Mouse (Mus musculus) heart, embryonic 14.5 days (tissue): Measurements from ENCODE around the gene Hscb. TPM values are rescaled to one million over a fixed set of nuclear protein-coding genes. Genes with fewer than 3 reads are reported as not detected.
A peak's percentile ranks its signal among the peaks of the same experiment; 100 is the strongest.

ENCODE experiments used
- ATAC-seq: fragments of 200-750 bp; cut with Nextera tagmentation; 2 replicates; pipeline ENCODE4 v1.8.0; 2017; ENCODE audit warnings: low read depth, moderate TSS enrichment; ENCODE audit not compliant: insufficient number of reproducible peaks, insufficient read depth, low FRiP score
- H3K27ac ChIP-seq, 2 experiments: fragments of 200-500 bp in 1 of 2; fragments of 300-500 bp in 1 of 2; sonication (generic) in 1 of 2; replicated peaks in 1 of 2; 2 replicates each; pipeline ENCODE4 v1.5.1; 2012 to 2014; ENCODE audit warnings: low read depth in 2 of 2, low read length in 2 of 2, control low read depth in 1 of 2, mild to moderate bottlenecking in 1 of 2, mixed read lengths in 1 of 2; ENCODE audit not compliant: control insufficient read depth in 1 of 2, insufficient read depth in 1 of 2
- H3K27me3 ChIP-seq: fragments of 300-500 bp; sonication (generic); 2 replicates; pipeline ENCODE4 v1.6.1; 2014; ENCODE audit warnings: mild to moderate bottlenecking, low read length, control low read depth; ENCODE audit not compliant: control insufficient read depth, insufficient read depth
- H3K36me3 ChIP-seq: fragments of 300-500 bp; sonication (generic); 2 replicates; pipeline ENCODE4 v1.6.1; 2014; ENCODE audit warnings: mild to moderate bottlenecking, control low read depth, low read length, mixed read lengths; ENCODE audit not compliant: control insufficient read depth, insufficient read depth
- H3K4me1 ChIP-seq, 2 experiments: fragments of 200-500 bp in 1 of 2; fragments of 300-500 bp in 1 of 2; sonication (generic) in 1 of 2; 2 replicates each; pipeline ENCODE4 v1.6.1; 2012 to 2014; ENCODE audit warnings: low read length in 2 of 2, control low read depth in 1 of 2, mixed read lengths in 1 of 2; ENCODE audit not compliant: control insufficient read depth in 2 of 2, insufficient read depth in 2 of 2
- H3K4me2 ChIP-seq: fragments of 300-500 bp; sonication (generic); 2 replicates; pipeline ENCODE4 v1.6.1; 2014; ENCODE audit warnings: mild to moderate bottlenecking, low read length
- H3K4me3 ChIP-seq, 2 experiments: fragments of 200-500 bp in 1 of 2; fragments of 300-500 bp in 1 of 2; sonication (generic) in 1 of 2; 2 replicates each; pipeline ENCODE4 v1.5.1; 2012 to 2014; ENCODE audit warnings: low read length in 2 of 2, mild to moderate bottlenecking in 2 of 2, control low read depth in 1 of 2, low read depth in 1 of 2, moderate library complexity in 1 of 2; ENCODE audit not compliant: control insufficient read depth in 1 of 2, insufficient read depth in 1 of 2
- H3K9ac ChIP-seq: fragments of 300-500 bp; sonication (generic); 2 replicates; pipeline ENCODE4 v1.6.1; 2014; ENCODE audit warnings: mild to moderate bottlenecking, low read length
- H3K9me3 ChIP-seq: fragments of 300-500 bp; sonication (generic); 2 replicates; pipeline ENCODE4 v1.6.1; 2016; ENCODE audit warnings: low read length, control low read depth; ENCODE audit not compliant: control insufficient read depth
- WGBS: fragments of 180-500 bp; shearing (Covaris S2); extraction: QIAGEN DNeasy Blood & Tissue Kit; methylation state at CpG from one replicate; pipeline ENCODE4 v1.1.7; 2014; 5-methylcytosine and 5-hydroxymethylcytosine counted together
- polyA plus RNA-seq: library from polyadenylated mRNA; unstranded; fragments of >200 nt; fragmentation: Nextera tagmentation; extraction: Ambion mirVana; gene quantifications from 2 replicates; pipeline ENCODE4 v1.2.1, GENCODE M21; 2014

Gene Hscb
- polyA plus RNA-seq, 1 experiment from 2014 or later = 23.1 TPM

DNA sequence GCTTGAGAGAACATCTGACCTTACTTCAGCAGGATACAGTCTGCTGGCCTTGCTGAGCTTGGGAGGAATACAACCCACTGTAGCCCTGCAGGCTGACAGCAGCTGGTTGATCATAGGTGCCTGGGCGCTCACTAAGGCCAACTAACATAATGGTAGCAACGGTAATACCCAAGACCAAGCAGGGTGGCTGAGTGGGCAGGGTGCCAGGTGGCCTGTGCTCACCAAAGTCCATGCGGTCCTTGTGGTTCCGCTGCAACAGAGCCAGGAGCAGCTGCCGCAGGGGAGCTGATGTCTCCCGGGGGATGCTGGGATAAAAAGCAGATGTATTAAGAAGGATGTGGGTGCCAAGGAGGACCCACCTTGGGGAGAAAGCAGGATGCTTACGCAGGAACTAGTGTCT lies 45.2 kb downstream of the Hscb start:
- 90% methylated on average over 7 of the region's 7 CpGs for WGBS
- no peak overlapping the region for H3K27ac ChIP-seq
- ATAC-seq = no peak
- peaks cover 98% of the 10 kb centered on the region for H3K36me3 ChIP-seq
- no peak overlapping the region for H3K4me3 ChIP-seq
- peaks cover 11 to 12% of the 10 kb centered on the region in 2 experiments for H3K4me1 ChIP-seq
- no peak overlapping the region for H3K9ac ChIP-seq
- H3K9me3 ChIP-seq = no peaks in the 10 kb centered on the region
- no peaks in the 10 kb centered on the region for H3K27me3 ChIP-seq
- H3K4me2 ChIP-seq = no peak overlapping the region

DNA sequence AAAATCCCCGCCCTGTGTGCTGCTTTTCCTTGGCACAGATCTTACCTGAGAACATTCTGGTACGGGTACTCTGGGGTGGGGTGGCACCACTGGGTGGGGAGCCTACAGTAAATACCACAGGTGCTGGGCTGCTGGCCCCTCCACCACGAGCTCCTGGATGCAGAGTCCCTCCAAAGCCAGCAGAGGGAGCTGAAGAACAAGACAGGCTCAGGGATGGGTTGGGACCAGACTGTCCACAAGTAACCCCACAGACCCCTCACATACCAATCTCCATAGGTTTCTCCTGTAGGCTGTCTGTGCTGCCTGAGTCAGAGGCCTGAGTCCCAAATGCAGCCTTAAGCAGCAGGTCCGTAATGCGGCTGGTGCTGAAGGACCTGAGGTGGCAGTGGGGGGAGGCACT lies 50.9 kb downstream of the Hscb start:
- 54% methylated on average over 5 of the region's 5 CpGs for WGBS
- no peak overlapping the region for H3K4me2 ChIP-seq
- ATAC-seq = 0 out of 2 replicates have a peak, but pooled peaks have one; percentile 14

DNA sequence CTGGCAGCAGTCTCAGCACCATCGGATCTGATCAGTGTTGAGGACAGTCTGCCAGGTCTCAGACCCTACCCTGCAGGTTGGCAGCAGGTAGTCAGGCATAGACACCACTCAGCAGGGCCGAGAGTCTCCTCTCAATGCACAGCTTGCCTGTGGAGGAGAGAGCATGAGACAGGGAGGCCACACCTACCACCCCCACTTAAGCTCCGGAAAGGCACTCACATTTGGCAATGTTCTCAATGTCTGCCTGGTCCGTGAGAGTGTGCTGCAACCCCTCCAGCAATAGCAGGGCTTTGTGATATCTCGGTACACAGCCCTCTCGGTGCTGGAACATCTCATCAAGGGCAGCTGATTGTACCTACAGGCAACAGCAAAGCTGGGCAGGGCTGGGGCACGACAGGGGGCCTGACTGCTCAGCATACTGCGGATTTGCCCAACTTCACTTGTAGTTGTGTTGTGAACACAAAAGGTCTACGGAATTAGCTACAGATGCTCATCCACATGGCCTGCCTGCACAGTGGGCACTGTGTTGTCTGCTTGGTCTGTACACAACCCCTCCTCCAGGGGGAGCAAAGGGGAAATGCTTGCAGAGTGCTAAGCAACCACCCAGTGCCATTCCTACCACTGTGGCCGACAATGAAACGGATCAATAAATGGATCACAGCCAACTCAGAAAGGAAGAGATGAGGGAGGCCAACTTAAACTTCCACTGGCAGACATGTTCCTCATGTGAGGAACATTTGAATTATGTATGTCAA lies 53.3 kb downstream of the Hscb start:
- Histone ChIP-seq H3K4me3 (no peak overlapping the region), H3K4me2 (no peak overlapping the region), H3K27me3 (no peaks in the 10 kb centered on the region), H3K4me1 (no peaks in the 10 kb centered on the region), H3K36me3 (peaks cover 69% of the 10 kb centered on the region), H3K9ac (no peak overlapping the region), H3K9me3 (no peaks in the 10 kb centered on the region), H3K27ac (no peak overlapping the region)
- 68% methylated on average over 11 of the region's 11 CpGs for WGBS
- ATAC-seq = no peak

More for the DNA sequence above, 50.9 kb downstream of the Hscb start:
- H3K9me3 ChIP-seq = no peaks in the 10 kb centered on the region
- H3K27ac ChIP-seq = no peak overlapping the region
- H3K4me3 ChIP-seq = no peak overlapping the region
- H3K36me3 ChIP-seq = peaks cover 93% of the 10 kb centered on the region
- no peak overlapping the region for H3K9ac ChIP-seq
- no peaks in the 10 kb centered on the region for H3K27me3 ChIP-seq
- H3K4me1 ChIP-seq = no peaks in the 10 kb centered on the region

DNA sequence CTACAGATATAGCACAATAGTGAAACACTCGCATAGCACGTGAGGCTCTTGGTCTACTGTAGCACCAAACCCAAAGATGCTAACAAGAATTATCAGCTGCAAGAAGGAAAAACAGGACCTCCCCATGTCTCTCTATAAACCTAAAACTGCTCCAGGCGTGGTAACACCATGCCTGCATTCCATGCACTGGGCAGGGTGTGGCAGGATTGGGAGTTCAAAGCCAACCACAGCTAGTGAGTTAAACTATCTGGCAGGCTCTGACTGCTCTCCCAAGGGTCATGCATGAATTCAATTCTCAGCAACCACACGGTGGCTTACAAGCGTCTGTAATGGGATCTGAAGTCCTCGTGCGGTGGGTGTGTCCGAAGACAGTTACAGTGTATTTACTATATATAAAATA lies 56.4 kb downstream of the Hscb start:
- no peak for ATAC-seq
- no peaks in the 10 kb centered on the region for H3K27me3 ChIP-seq
- peaks cover 8% of the 10 kb centered on the region in 2 experiments for H3K4me1 ChIP-seq
- WGBS = 64% methylated on average over 8 of the region's 8 CpGs
- no peak overlapping the region for H3K27ac ChIP-seq
- no peak overlapping the region for H3K4me2 ChIP-seq
- H3K36me3 ChIP-seq = peaks cover 41% of the 10 kb centered on the region
- no peaks in the 10 kb centered on the region for H3K9me3 ChIP-seq
- H3K4me3 ChIP-seq = no peak overlapping the region
- no peak overlapping the region for H3K9ac ChIP-seq

DNA sequence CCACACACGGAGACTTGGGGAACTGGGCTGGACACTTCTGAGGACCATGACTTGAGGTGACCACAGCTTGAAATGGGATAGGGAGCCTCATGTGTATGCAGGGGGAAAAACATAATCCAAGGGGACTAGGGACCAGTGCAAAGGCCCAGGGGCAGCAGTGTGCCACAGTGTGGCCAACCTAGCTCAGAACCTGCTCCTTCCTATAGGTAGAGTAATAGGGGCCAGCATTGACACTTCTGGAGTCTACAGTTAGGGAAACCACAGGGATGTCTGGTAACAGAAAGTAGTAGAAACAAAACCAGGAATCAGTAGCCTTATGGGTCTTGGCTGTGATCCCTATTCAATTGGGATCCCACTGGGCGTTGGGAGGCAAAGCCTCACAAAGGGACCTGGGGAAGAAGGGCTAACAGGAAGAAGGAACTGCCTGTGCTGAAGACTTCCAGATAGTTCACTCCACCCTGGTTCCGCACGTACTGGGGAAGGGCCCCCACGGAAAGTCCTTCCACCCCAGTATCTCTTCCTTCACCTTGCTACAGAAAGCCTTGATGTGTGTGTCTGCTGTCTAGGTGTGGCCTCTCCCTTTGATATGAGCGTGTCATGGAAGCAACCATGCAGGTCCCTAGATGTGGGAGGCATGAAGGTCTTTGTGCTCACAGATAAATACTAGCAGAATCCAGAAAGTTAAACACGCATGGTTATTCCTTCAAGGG lies 57.9 kb downstream of the Hscb start:
- peaks cover 8% of the 10 kb centered on the region in 2 experiments for H3K4me1 ChIP-seq
- H3K9me3 ChIP-seq = no peaks in the 10 kb centered on the region
- no peak overlapping the region for H3K4me2 ChIP-seq
- WGBS = 65% methylated on average over 7 of the region's 7 CpGs
- H3K27ac ChIP-seq = no peak overlapping the region
- no peaks in the 10 kb centered on the region for H3K27me3 ChIP-seq
- ATAC-seq = no peak
- H3K9ac ChIP-seq = no peak overlapping the region
- no peak overlapping the region for H3K4me3 ChIP-seq
- peaks cover 41% of the 10 kb centered on the region for H3K36me3 ChIP-seq

DNA sequence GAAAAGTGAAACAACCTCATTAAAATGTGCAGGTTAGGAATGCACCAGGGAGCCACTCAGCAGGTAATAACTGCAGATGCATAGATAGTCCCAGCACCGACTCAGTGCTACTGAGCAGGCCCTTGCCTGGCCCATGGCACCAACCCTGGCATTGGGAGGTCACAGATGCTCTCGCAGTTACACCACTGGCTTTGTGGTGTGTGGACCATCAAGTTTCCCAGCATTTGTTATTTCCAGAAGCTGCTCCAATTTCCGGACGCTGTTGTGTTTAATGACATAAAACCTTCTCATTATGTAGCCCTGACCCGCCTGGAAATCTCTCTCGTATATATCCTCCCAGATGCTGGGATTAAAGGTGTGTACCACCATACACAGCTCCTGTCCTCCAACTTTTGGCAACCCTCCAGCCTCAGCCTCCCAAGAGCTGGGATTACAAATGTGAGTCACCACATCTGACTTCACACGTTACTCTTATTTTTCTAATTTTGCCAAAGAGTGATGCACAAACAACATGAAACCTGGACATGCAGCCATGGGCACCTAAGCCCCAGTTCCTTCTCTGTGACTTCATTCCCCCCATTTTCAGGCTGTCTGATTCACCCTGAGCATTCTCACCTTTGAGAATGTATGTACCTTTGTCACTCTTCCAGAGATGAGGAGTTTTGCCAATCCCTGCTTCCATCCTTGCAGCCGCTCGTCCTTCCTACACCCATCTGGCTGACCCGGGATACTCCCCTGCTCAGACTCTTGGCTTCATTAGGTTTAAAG lies 58.6 kb downstream of the Hscb start:
- peak overlapping the region; percentile 91 for H3K9ac ChIP-seq
- H3K4me3 ChIP-seq = peak overlapping the region; percentile 81 to 92
- peak overlapping the region; percentile 50 to 54; a peak in 3 of 4 replicates for H3K27ac ChIP-seq
- ATAC-seq = no peak
- no peaks in the 10 kb centered on the region for H3K27me3 ChIP-seq
- 56% methylated on average over 10 of the region's 10 CpGs for WGBS
- H3K4me2 ChIP-seq = peak overlapping the region; percentile 89
- H3K4me1 ChIP-seq = peaks cover 8% of the 10 kb centered on the region in 2 experiments
- H3K9me3 ChIP-seq = no peaks in the 10 kb centered on the region
- H3K36me3 ChIP-seq = peaks cover 41% of the 10 kb centered on the region

DNA sequence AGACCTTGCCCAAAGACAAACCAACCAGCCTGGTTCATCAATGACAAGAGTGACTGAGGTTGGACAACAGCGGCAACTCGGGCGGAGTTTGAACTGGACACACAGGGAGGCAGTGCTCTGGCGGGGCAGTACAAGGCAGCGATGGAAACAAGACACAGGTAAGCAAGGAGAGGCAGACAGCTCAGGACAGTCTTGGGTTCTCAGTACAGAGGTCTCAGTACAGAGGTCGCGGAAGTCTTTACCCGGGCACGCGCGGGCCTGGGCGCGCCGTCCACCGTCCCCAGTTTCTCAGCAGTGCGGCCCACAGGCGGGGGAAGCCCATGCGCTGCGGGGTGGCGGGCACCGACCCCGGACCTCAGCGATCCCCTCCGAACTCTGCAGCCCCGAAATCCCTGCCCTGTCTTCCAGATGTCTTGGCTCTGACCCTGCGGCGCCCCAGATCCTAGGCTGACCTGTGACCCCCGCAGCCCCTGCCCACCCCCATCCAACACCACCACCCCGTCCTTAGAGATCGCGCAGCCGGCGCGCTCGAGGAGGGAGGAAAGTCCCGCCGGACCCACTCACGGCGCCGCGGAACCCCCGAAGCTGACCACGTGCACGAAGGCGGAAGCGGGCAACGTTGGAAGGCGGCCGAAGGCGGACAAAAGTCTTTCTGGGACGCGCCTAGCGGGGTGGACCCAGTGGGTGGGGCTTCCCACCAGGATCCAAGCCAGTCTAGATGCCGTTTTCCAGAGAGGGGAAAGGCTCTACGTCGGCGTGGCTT lies 59.4 kb downstream of the Hscb start, which contains the start of gene Pus1:
Gene Pus1 (minus strand): TSS at position 662 of the 763 bp plus-strand sequence.
- H3K4me2 ChIP-seq = peak within 1 kb of the TSS; percentile 89
- peak; percentile 84 for ATAC-seq
- peak within 1 kb of the TSS; percentile 50 to 54; a peak in 3 of 4 replicates for H3K27ac ChIP-seq
- no peaks in the 10 kb centered on the region for H3K9me3 ChIP-seq
- peak within 1 kb of the TSS; percentile 81 to 92 for H3K4me3 ChIP-seq
- H3K36me3 ChIP-seq = peaks cover 42% of the 10 kb centered on the region
- H3K4me1 ChIP-seq = peaks cover 8% of the 10 kb centered on the region in 2 experiments
- H3K9ac ChIP-seq = peak within 1 kb of the TSS; percentile 91
- under 1% methylated on average over 57 of the region's 57 CpGs for WGBS
- no peaks in the 10 kb centered on the region for H3K27me3 ChIP-seq
